Mouse (Mus musculus) embryonic facial prominence, embryonic 15.5 days (tissue): ENCODE data around the gene Camkmt. TPM values are rescaled to one million over a fixed set of nuclear protein-coding genes. Genes with fewer than 3 reads are reported as not detected.
A peak's percentile ranks its signal among the peaks of the same experiment; 100 is the strongest.

ENCODE experiments used
- ATAC-seq: fragments of 200-750 bp; cut with Nextera tagmentation; 2 replicates; pipeline ENCODE4 v1.8.0; 2017; ENCODE audit warnings: low read depth, moderate TSS enrichment; ENCODE audit not compliant: insufficient number of reproducible peaks, low FRiP score, low TSS enrichment
- H3K27ac ChIP-seq: fragments of 300-500 bp; sonication (generic); replicated peaks from 2 replicates; pipeline ENCODE4 v1.5.1; 2015; ENCODE audit warnings: mild to moderate bottlenecking, inconsistent platforms
- H3K27me3 ChIP-seq: fragments of 300-500 bp; sonication (generic); 2 replicates; pipeline ENCODE4 v1.6.1; 2015; ENCODE audit warnings: inconsistent platforms
- H3K36me3 ChIP-seq: fragments of 300-500 bp; sonication (generic); 2 replicates; pipeline ENCODE4 v1.6.1; 2015; ENCODE audit warnings: mild to moderate bottlenecking, inconsistent platforms
- H3K4me1 ChIP-seq: fragments of 300-500 bp; sonication (generic); 2 replicates; pipeline ENCODE4 v1.6.1; 2015; ENCODE audit warnings: inconsistent platforms
- H3K4me2 ChIP-seq: fragments of 300-500 bp; sonication (generic); replicated peaks from 2 replicates; pipeline ENCODE4 v1.6.1; 2015; ENCODE audit warnings: mild to moderate bottlenecking, inconsistent platforms
- H3K4me3 ChIP-seq: fragments of 300-500 bp; sonication (generic); replicated peaks from 2 replicates; pipeline ENCODE4 v1.5.1; 2015; ENCODE audit warnings: mild to moderate bottlenecking, inconsistent platforms
- H3K9ac ChIP-seq: fragments of 300-500 bp; sonication (generic); 2 replicates; pipeline ENCODE4 v1.6.1; 2015; ENCODE audit warnings: inconsistent platforms
- H3K9me3 ChIP-seq: fragments of 300-500 bp; sonication (generic); replicated peaks from 2 replicates; pipeline ENCODE4 v1.6.1; 2016; ENCODE audit warnings: inconsistent platforms
- WGBS: fragments of 180-500 bp; shearing (Covaris S2); methylation state at CpG from one replicate; pipeline ENCODE4 v1.1.7; 2015; 5-methylcytosine and 5-hydroxymethylcytosine counted together
- polyA plus RNA-seq: library from polyadenylated mRNA; unstranded; fragments of >200 nt; fragmentation: Nextera tagmentation; extraction: Ambion mirVana; gene quantifications from 2 replicates; pipeline ENCODE4 v1.2.1, GENCODE M21; 2015

Gene Camkmt
- polyA plus RNA-seq, 1 experiment from 2014 or later = 12.8 TPM

DNA sequence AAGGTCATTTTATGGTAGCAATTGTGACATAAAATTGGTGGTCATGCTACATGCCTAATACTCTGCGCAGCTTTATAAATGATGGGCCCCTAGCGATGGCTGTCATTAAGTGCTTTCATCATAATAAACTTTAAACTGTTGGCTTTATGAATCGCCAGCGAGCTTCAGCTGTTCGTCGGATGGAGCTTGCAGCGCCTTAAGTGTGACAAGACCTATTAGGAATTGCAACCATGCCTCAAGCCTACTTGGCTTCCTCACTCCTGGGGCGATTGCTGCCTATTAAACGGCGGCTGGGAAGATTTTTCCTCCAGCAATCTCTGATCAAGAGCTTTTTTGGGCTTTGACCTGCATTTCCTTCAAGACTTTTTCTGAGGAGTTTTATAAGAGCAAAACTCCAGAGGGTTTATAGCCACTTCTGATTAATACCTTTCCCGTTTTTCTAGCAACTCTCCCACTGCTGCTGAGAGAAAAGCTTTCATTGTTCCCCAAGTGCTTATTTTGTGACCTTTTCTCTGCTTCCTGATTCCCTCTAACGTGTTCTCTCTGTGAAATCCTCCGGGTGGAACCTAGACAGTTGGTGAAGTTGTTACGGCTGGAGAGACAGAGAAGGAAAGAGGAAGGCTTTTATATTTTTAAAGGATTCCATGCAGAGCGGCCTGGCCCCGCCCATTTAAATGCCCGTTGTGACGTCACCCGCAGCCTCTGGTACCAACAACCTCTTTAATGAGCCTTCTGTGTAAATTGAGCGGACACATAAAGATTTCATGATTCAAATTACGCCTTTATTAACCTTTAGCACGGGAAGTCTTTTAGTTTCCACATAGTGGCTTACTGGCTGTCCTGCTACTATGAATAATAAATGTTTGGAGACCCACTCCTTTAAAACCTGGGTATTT is 373.4 kb downstream of the Camkmt start:
- Histone ChIP-seq H3K4me2 (peak overlapping the region; percentile 13), H3K36me3 (no peaks in the 10 kb centered on the region), H3K27ac (no peak overlapping the region), H3K27me3 (peaks cover 92% of the 10 kb centered on the region), H3K4me1 (peaks cover 17% of the 10 kb centered on the region), H3K4me3 (no peak overlapping the region; the same call in 1 of the 2 replicates), H3K9me3 (no peaks in the 10 kb centered on the region), H3K9ac (no peak overlapping the region)
- 10% methylated on average over 22 of the region's 22 CpGs for WGBS
- no peak for ATAC-seq

DNA sequence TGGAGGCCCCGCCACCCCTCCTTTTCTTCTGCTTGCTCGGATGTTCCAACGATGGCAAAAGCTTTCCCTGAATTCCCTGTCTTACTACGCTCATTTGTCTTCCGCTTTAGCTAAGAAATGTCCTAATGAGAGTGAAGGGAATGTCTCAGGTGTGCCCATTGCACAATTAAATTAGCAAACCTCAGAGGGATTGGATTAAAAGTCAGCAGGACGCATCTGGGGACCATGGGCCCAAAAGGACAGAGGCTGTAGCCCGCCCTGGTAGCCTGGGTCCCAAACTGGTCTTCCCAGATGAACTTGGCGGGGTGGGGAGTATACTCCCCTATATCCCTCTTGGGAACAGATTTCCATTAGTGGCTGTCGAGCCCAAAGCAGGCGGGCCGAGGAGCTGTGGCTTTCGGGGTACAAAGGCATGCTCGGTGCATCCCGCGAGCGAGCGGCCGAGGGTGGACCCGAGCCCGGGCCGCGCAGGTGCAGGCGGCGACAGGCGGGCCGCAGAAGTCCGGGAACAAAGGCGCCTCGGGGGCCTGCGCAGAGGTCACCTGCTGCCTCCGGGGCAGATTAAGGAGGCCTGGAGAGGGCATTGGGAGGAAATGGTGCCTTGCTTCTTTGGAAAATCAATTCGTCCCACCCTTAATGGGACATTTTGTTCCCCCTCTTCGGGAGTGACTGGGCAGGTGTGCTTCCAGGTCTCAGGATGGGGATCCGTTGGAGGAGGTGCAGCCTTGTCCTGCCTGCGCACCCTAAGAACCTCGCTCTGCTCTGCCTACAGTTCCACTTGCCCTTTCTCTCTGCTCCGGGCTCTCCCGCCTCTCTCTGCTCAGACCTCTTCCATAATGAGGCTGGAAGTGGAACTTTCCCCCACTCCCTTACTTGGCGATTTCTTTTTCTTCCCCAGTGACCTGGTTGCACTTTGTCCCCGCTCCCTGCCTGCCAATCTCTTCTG is 374.4 kb downstream of the Camkmt start:
- Histone ChIP-seq H3K4me2 (peak overlapping the region; percentile 13), H3K4me3 (peak overlapping the region; percentile 20), H3K4me1 (peaks cover 17% of the 10 kb centered on the region), H3K36me3 (no peaks in the 10 kb centered on the region), H3K9me3 (no peaks in the 10 kb centered on the region; the same call in 1 of the 2 replicates), H3K27me3 (peaks cover 93% of the 10 kb centered on the region), H3K27ac (no peak overlapping the region), H3K9ac (no peak overlapping the region)
- 0 out of 2 replicates have a peak, but pooled peaks have one; percentile 36 for ATAC-seq
- 1% methylated on average over 40 of the region's 40 CpGs for WGBS

DNA sequence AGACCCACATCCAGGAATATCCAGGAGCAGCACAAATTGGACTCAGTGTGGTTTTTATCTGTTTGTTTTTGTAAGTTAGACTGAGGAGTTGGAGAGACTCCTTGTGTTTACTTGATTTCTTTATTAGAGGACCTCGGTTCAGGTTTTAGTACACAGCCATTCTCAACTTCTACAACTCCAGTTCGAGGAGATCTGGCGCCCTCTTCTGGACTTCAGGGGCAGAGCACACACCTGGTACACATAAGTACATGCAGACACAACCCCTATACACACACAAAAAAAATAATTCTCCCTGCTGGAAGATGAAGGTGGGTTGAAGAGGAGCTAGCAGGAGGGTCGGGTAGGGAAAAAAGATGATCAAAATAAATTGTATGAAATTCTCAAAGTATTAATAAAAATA is 379.4 kb downstream of the Camkmt start:
- Histone ChIP-seq H3K4me3 (no peak overlapping the region), H3K4me1 (peaks cover 4% of the 10 kb centered on the region), H3K36me3 (no peaks in the 10 kb centered on the region), H3K9ac (no peak overlapping the region), H3K4me2 (no peak overlapping the region), H3K27ac (no peak overlapping the region), H3K9me3 (no peaks in the 10 kb centered on the region; the same call in 1 of the 2 replicates), H3K27me3 (peaks cover 87% of the 10 kb centered on the region)
- ATAC-seq = no peak
- WGBS = 70% methylated on average over 4 of the region's 4 CpGs

DNA sequence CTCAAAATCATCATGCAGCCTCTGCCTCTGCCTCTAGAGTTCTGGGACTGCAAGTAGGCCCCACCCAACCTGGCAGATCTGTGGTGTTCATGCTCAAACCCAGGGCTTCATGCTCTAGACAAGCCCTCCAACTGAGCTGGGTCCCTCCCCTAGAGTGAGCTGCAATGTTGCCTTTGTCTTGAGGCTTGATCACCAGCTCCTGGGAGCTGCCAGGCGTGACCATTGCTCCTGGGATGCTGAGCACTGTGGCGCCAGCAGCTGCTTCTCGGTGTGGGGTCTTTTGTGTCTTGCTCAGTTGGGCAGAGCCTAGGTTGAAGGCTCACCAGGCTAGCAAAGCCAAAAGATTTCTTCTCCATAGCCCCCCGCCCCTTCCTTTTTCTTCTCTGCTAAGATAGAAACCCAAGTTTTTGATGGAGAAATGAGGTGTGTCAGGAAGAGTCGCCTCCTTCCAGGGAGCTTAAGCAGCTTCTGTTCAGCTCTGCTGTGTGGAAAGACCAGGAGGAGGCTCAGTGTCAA is 382.4 kb downstream of the Camkmt start:
- H3K4me1 ChIP-seq = no peaks in the 10 kb centered on the region
- H3K36me3 ChIP-seq = no peaks in the 10 kb centered on the region
- H3K27me3 ChIP-seq = peaks cover 77% of the 10 kb centered on the region
- no peak for ATAC-seq
- no peak overlapping the region for H3K9ac ChIP-seq
- no peaks in the 10 kb centered on the region; the same call in 1 of the 2 replicates for H3K9me3 ChIP-seq
- no peak overlapping the region for H3K27ac ChIP-seq
- WGBS = 8% methylated on average over 5 of the region's 5 CpGs
- H3K4me2 ChIP-seq = no peak overlapping the region
- H3K4me3 ChIP-seq = no peak overlapping the region

DNA sequence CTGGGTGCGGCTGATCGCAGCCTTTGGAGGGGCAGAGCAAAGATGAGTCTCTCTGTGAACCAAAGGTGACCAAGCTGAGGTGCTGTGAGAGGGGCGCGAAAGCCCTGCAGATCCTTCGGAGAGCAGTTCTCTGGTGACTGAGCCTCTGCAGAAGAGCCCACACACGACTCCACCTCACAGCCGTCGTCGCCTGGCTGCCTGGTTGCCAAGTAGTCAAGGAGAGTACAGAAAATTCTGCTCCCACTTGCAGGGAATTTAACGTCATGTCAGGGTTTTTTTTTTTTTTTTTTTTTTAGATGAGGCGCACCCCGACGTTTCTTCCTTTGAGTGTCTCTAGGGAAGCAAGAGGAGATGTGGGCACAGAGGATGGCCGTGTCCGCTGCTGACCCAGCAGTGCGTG is 382.9 kb downstream of the Camkmt start:
- Histone ChIP-seq H3K4me2 (no peak overlapping the region), H3K4me1 (no peaks in the 10 kb centered on the region), H3K9me3 (no peaks in the 10 kb centered on the region; the same call in 1 of the 2 replicates), H3K9ac (no peak overlapping the region), H3K27ac (no peak overlapping the region), H3K27me3 (peaks cover 77% of the 10 kb centered on the region), H3K4me3 (no peak overlapping the region), H3K36me3 (no peaks in the 10 kb centered on the region)
- WGBS = 5% methylated on average over 16 of the region's 16 CpGs
- no peak for ATAC-seq

DNA sequence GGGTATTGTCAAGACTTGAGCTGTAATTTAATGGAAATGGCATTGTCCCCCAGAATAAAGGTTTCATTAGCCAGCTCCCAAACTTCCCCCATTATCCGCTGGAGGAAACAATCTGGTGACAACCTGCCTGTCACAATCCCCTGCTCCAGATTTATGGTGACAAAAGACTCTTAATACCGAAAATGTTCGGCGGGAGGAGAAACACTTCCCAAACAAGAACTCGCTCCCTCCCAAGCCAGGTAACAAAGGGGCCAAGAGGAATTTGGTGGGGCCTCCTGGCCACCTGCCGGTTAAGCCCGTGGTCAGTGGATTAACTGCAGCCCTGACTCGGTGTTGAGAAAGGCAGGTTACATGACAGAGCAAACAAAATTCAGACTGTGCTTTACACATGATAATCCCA is 383.5 kb downstream of the Camkmt start:
- no peak for ATAC-seq
- Histone ChIP-seq H3K9me3 (no peaks in the 10 kb centered on the region; the same call in 1 of the 2 replicates), H3K4me2 (no peak overlapping the region), H3K36me3 (no peaks in the 10 kb centered on the region), H3K27ac (no peak overlapping the region), H3K4me3 (no peak overlapping the region), H3K4me1 (no peaks in the 10 kb centered on the region), H3K27me3 (peaks cover 77% of the 10 kb centered on the region), H3K9ac (no peak overlapping the region)
- WGBS = 6% methylated on average over 8 of the region's 8 CpGs

DNA sequence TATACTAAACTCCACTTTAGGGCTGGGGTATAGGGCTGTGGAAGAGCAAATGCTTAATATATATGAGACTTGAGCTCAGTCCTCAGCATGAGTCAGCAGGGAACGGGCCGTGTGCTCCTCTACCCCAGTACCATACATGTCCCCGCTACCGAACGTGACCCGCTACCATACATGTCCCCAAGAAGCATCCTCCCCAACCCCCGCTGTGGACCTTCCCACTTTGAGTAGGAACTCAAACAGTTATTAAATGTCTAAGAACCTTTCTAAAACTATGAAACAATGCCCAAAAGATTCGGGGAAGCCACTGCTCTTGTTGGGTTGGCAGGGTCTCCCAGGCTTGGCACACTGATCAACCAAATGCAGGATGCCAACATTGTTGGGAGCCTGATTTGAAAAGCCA is 390.9 kb downstream of the Camkmt start:
- WGBS = 90% methylated on average over 8 of the region's 8 CpGs
- Histone ChIP-seq H3K36me3 (no peaks in the 10 kb centered on the region), H3K27me3 (peaks cover 81% of the 10 kb centered on the region), H3K9me3 (no peaks in the 10 kb centered on the region), H3K4me3 (no peak overlapping the region), H3K9ac (no peak overlapping the region), H3K27ac (no peak overlapping the region), H3K4me1 (peaks cover 11% of the 10 kb centered on the region; the same call in 1 of the 2 replicates), H3K4me2 (no peak overlapping the region)
- no peak for ATAC-seq

DNA sequence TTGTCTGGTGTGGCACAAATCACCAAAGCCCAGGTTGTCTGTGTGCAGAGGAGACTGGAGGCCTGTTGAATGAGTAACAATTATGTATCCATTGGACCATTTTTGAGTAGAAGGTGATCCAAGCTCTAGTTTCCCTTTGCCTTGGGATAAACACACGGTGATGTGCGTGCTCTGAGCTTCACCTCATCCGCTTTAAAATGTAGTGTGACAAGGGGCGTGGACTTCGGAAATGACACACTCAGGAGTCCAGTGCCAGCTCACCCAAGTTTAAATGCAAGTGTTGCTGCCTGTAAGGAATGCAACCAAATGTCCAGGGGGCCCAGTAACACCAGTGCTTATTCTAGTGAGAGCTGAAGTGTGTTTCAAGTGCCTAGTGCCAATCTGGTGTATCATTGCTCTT is 392.7 kb downstream of the Camkmt start:
- H3K27me3 ChIP-seq = peaks cover 88% of the 10 kb centered on the region
- H3K27ac ChIP-seq = no peak overlapping the region
- H3K9me3 ChIP-seq = no peaks in the 10 kb centered on the region
- no peak overlapping the region for H3K4me3 ChIP-seq
- no peak overlapping the region for H3K4me2 ChIP-seq
- WGBS = 82% methylated on average over 5 of the region's 5 CpGs
- H3K4me1 ChIP-seq = peaks cover 17% of the 10 kb centered on the region
- no peak for ATAC-seq
- H3K9ac ChIP-seq = no peak overlapping the region
- H3K36me3 ChIP-seq = no peaks in the 10 kb centered on the region

DNA sequence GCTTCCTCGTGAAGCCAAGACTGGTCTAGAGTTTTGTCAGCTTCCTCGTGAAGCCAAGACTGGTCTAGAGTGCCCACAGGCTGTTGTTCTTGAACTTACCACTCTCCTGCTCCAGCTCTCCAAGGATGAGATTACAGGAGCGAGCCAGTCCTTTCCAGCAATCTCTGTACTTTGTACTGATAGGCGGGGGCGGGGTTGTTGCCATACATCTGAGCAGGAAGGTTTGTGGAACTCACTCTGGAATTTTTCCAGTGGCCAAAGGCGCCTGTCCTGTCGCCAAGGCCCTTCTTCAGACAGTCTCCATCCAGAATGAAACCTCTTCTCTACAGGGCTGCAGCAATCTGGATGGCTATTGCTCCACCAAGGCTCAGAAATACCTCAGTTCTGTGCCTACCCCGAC is 393.7 kb downstream of the Camkmt start:
- 49% methylated on average over 8 of the region's 8 CpGs for WGBS
- no peak overlapping the region for H3K4me2 ChIP-seq

DNA sequence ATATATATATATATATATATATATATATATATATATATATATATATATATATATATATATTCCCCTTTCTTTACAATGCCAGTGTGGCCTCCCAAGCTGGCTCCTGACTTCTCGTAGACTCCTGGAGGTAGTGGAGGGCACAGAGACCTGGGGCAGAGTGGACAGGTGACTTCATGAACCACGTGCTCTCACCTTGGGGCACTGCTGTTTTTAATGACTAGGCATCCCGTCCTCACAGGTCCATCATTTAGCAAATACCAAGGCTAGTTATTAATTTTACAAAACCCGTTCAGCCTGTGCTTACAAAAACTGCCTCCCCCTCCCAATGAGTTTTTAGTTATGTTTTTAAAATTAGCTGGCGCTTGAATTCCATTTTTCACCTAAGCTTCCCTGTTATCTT is 394.2 kb downstream of the Camkmt start:
- ATAC-seq = no peak
- Histone ChIP-seq H3K4me1 (peaks cover 17% of the 10 kb centered on the region), H3K9ac (no peak overlapping the region), H3K27me3 (peaks cover 94% of the 10 kb centered on the region), H3K4me3 (no peak overlapping the region), H3K36me3 (no peaks in the 10 kb centered on the region), H3K4me2 (no peak overlapping the region), H3K9me3 (no peaks in the 10 kb centered on the region), H3K27ac (no peak overlapping the region)
- 31% methylated on average over 5 of the region's 5 CpGs for WGBS

More for the DNA sequence above, 393.7 kb downstream of the Camkmt start:
- Histone ChIP-seq H3K4me1 (peaks cover 17% of the 10 kb centered on the region), H3K36me3 (no peaks in the 10 kb centered on the region), H3K9me3 (no peaks in the 10 kb centered on the region), H3K4me3 (no peak overlapping the region), H3K9ac (no peak overlapping the region), H3K27me3 (peaks cover 92% of the 10 kb centered on the region), H3K27ac (no peak overlapping the region)
- no peak for ATAC-seq
